ENCODE assay signal across 9 mouse cellular contexts in genomic region chr4:132513395-132514273, GRCm38 (mm10). TPM values are rescaled to one million over a fixed set of nuclear protein-coding genes. Genes with fewer than 3 reads are reported as not detected.
A peak's percentile ranks its signal among the peaks of the same experiment; 100 is the strongest.
DNase-seq lines count a peak whose midpoint lies in the region; ATAC-seq and TF ChIP-seq lines count a peak whose summit lies in the region.
"Had no signal": no experiment of that assay in that cellular context is flagged by ENCODE, and none has a peak within 500 bp of the region (broad histone marks: within the 10 kb centered on the region; RNA-seq: fewer than 3 reads in every experiment).

No protein-coding gene starts in this region.

- H3K27ac ChIP-seq in midbrain, embryonic 10.5 days (replicated peaks): no peak overlapping the region
- no peak overlapping the region for H3K27ac ChIP-seq in midbrain, embryonic 16.5 days (ENCODE audit: low read length)
- H3K27ac ChIP-seq in limb, embryonic 12.5 days: no peak overlapping the region
- H3K27ac ChIP-seq in stomach, embryonic 15.5 days: no peak overlapping the region
- H3K27ac ChIP-seq in midbrain, postnatal 0 days (ENCODE audit: low read depth, low read length): no peak overlapping the region
- H3K27ac ChIP-seq in intestine, embryonic 16.5 days (ENCODE audit: low read length): no peak overlapping the region

- H3K4me2 ChIP-seq in midbrain, embryonic 16.5 days (ENCODE audit: low read length): no peak overlapping the region
- peak overlapping the region; percentile 89 for H3K4me2 ChIP-seq in limb, embryonic 12.5 days
- H3K4me2 ChIP-seq in stomach, embryonic 15.5 days: peak overlapping the region; percentile 19; the same call in 1 of the 2 replicates
- H3K4me2 ChIP-seq in midbrain, postnatal 0 days (ENCODE audit: low read depth, low read length, poor library complexity, severe bottlenecking): no peak overlapping the region
- no peak overlapping the region for H3K4me2 ChIP-seq in intestine, embryonic 16.5 days (ENCODE audit: low read depth, low read length)

- 33% methylated on average over 14 of the region's 14 CpGs for WGBS in midbrain, embryonic 10.5 days
- 29% methylated on average over 14 of the region's 14 CpGs for WGBS in midbrain, embryonic 16.5 days
- WGBS in limb, embryonic 12.5 days: 28% methylated on average over 14 of the region's 14 CpGs
- 36% methylated on average over 14 of the region's 14 CpGs for WGBS in stomach, embryonic 15.5 days
- WGBS in midbrain, postnatal 0 days: 35% methylated on average over 14 of the region's 14 CpGs
- 44% methylated on average over 14 of the region's 14 CpGs for WGBS in intestine, embryonic 16.5 days

- TF ChIP-seq CTCF in midbrain, postnatal 0 days (IDR thresholded peaks at IDR 0.05): no peak

- H3K9me3 ChIP-seq in midbrain, embryonic 10.5 days (replicated peaks): no peaks in the 10 kb centered on the region
- H3K9me3 ChIP-seq in midbrain, embryonic 16.5 days (replicated peaks; ENCODE audit: control insufficient read depth, low read length, poor library complexity, severe bottlenecking): no peaks in the 10 kb centered on the region
- no peaks in the 10 kb centered on the region for H3K9me3 ChIP-seq in limb, embryonic 12.5 days
- H3K9me3 ChIP-seq in stomach, embryonic 15.5 days: no peaks in the 10 kb centered on the region
- no peaks in the 10 kb centered on the region for H3K9me3 ChIP-seq in midbrain, postnatal 0 days (ENCODE audit: low read length)
- no peaks in the 10 kb centered on the region for H3K9me3 ChIP-seq in intestine, embryonic 16.5 days (ENCODE audit: control insufficient read depth, low read length)

- peak; percentile 44 for DNase-seq in cerebellum, adult 11-12 months
- no peak for DNase-seq in midbrain, embryonic 10.5 days (ENCODE audit: low spot score)
- DNase-seq in midbrain, postnatal 0 days (ENCODE audit: low spot score): no peak
- DNase-seq: forebrain, postnatal 0 days had no signal

- H3K27me3 ChIP-seq in midbrain, embryonic 10.5 days (ENCODE audit: low read depth, poor library complexity, severe bottlenecking): peaks cover 16% of the 10 kb centered on the region
- H3K27me3 ChIP-seq in midbrain, embryonic 16.5 days (ENCODE audit: control insufficient read depth, insufficient read depth, low read depth, low read length): peaks cover 3% of the 10 kb centered on the region
- no peaks in the 10 kb centered on the region for H3K27me3 ChIP-seq in limb, embryonic 12.5 days
- H3K27me3 ChIP-seq in stomach, embryonic 15.5 days (replicated peaks): no peaks in the 10 kb centered on the region
- H3K27me3 ChIP-seq in midbrain, postnatal 0 days (ENCODE audit: insufficient read depth, low read length): no peaks in the 10 kb centered on the region
- H3K27me3 ChIP-seq in intestine, embryonic 16.5 days (replicated peaks; ENCODE audit: control insufficient read depth, insufficient read depth, low read length): no peaks in the 10 kb centered on the region

- no peak for ATAC-seq in cerebellum, adult (ENCODE audit: insufficient number of reproducible peaks, low FRiP score, low TSS enrichment)
- ATAC-seq in midbrain, embryonic 16.5 days: no peak
- ATAC-seq in limb, embryonic 12.5 days (ENCODE audit: insufficient number of reproducible peaks, insufficient read depth, low FRiP score, low TSS enrichment, low read depth): no peak
- ATAC-seq in stomach, embryonic 15.5 days (ENCODE audit: insufficient read depth, low FRiP score, low read depth): no peak
- ATAC-seq in midbrain, postnatal 0 days (ENCODE audit: low FRiP score): no peak
- ATAC-seq in intestine, embryonic 16.5 days: no peak
- ATAC-seq: forebrain, postnatal 0 days had no signal

- H3K4me1 ChIP-seq in midbrain, embryonic 10.5 days: peaks cover 37% of the 10 kb centered on the region
- peaks cover 8% of the 10 kb centered on the region; the same call in 1 of the 2 replicates for H3K4me1 ChIP-seq in midbrain, embryonic 16.5 days (ENCODE audit: control insufficient read depth, insufficient read depth, low read length)
- peaks cover 20% of the 10 kb centered on the region for H3K4me1 ChIP-seq in limb, embryonic 12.5 days (replicated peaks)
- peaks cover 4% of the 10 kb centered on the region; the same call in 1 of the 2 replicates for H3K4me1 ChIP-seq in stomach, embryonic 15.5 days
- H3K4me1 ChIP-seq in midbrain, postnatal 0 days (ENCODE audit: insufficient read depth, low read length): no peaks in the 10 kb centered on the region
- H3K4me1 ChIP-seq in intestine, embryonic 16.5 days (ENCODE audit: control insufficient read depth, insufficient read depth, low read length): peaks cover 11% of the 10 kb centered on the region

- no peak overlapping the region for H3K9ac ChIP-seq in midbrain, embryonic 16.5 days (ENCODE audit: low read depth, low read length)
- no peak overlapping the region for H3K9ac ChIP-seq in limb, embryonic 12.5 days (replicated peaks)
- no peak overlapping the region for H3K9ac ChIP-seq in stomach, embryonic 15.5 days
- no peak overlapping the region for H3K9ac ChIP-seq in midbrain, postnatal 0 days (replicated peaks; ENCODE audit: low read length, poor library complexity, severe bottlenecking)
- H3K9ac ChIP-seq in intestine, embryonic 16.5 days (ENCODE audit: low read depth, low read length): no peak overlapping the region
- H3K9ac ChIP-seq: forebrain, postnatal 0 days had no signal

- 0 out of 2 replicates have a peak overlapping the region, but pooled peaks have one; percentile 63 for H3K4me3 ChIP-seq in midbrain, embryonic 10.5 days
- no peak overlapping the region for H3K4me3 ChIP-seq in midbrain, embryonic 16.5 days (ENCODE audit: low read depth, low read length)
- no peak overlapping the region for H3K4me3 ChIP-seq in limb, embryonic 12.5 days (replicated peaks)
- no peak overlapping the region for H3K4me3 ChIP-seq in stomach, embryonic 15.5 days (replicated peaks)
- H3K4me3 ChIP-seq in midbrain, postnatal 0 days (ENCODE audit: low read depth, low read length): no peak overlapping the region
- H3K4me3 ChIP-seq in intestine, embryonic 16.5 days (ENCODE audit: low read length): no peak overlapping the region

- H3K36me3 ChIP-seq in midbrain, embryonic 10.5 days: no peaks in the 10 kb centered on the region
- H3K36me3 ChIP-seq in midbrain, embryonic 16.5 days (ENCODE audit: control insufficient read depth, insufficient read depth, low read length): no peaks in the 10 kb centered on the region
- no peaks in the 10 kb centered on the region for H3K36me3 ChIP-seq in limb, embryonic 12.5 days
- no peaks in the 10 kb centered on the region for H3K36me3 ChIP-seq in stomach, embryonic 15.5 days
- no peaks in the 10 kb centered on the region for H3K36me3 ChIP-seq in midbrain, postnatal 0 days (ENCODE audit: insufficient read depth, low read length)
- no peaks in the 10 kb centered on the region for H3K36me3 ChIP-seq in intestine, embryonic 16.5 days (ENCODE audit: control insufficient read depth, insufficient read depth, low read length)

RNA-seq across cellular contexts. Expression of gene Sesn2, which starts 3.3 kb away (rescaled TPM):
- 13.0 and 14.7 TPM in 2 replicates for polyA plus RNA-seq in midbrain, embryonic 10.5 days (2016; fragmentation: Nextera tagmentation; extraction: Ambion mirVana)
- 9.2 and 10.0 TPM in 2 replicates for polyA plus RNA-seq in midbrain, embryonic 16.5 days (2015; fragmentation: Nextera tagmentation; extraction: Ambion mirVana)
- polyA plus RNA-seq in limb, embryonic 12.5 days (2016; fragmentation: Nextera tagmentation; extraction: Ambion mirVana): 11.0 and 11.3 TPM in 2 replicates
- 14.2 TPM in 2 replicates for polyA plus RNA-seq in stomach, embryonic 15.5 days (2015; fragmentation: Nextera tagmentation; extraction: Ambion mirVana)
- 21.4 and 21.6 TPM in 2 replicates for total RNA-seq in midbrain, postnatal 0 days (2014; rRNA removed)
- polyA plus RNA-seq in midbrain, postnatal 0 days (2015; fragmentation: Nextera tagmentation; extraction: Ambion mirVana): 17.7 and 18.2 TPM in 2 replicates
- 11.6 and 12.4 TPM in 2 replicates for polyA plus RNA-seq in intestine, embryonic 16.5 days (2015; fragmentation: Nextera tagmentation; extraction: Ambion mirVana)

RNA-seq across cellular contexts. Expression of gene Atpif1, which starts 19.8 kb away (rescaled TPM):
- polyA plus RNA-seq in midbrain, embryonic 10.5 days (2016; fragmentation: Nextera tagmentation; extraction: Ambion mirVana): 965 and 979 TPM in 2 replicates
- 1,190 and 1,253 TPM in 2 replicates for polyA plus RNA-seq in midbrain, embryonic 16.5 days (2015; fragmentation: Nextera tagmentation; extraction: Ambion mirVana)
- 1,138 and 1,150 TPM in 2 replicates for polyA plus RNA-seq in limb, embryonic 12.5 days (2016; fragmentation: Nextera tagmentation; extraction: Ambion mirVana)
- 1,135 and 1,340 TPM in 2 replicates for polyA plus RNA-seq in stomach, embryonic 15.5 days (2015; fragmentation: Nextera tagmentation; extraction: Ambion mirVana)
- 800 and 923 TPM in 2 replicates for total RNA-seq in midbrain, postnatal 0 days (2014; rRNA removed)
- polyA plus RNA-seq in midbrain, postnatal 0 days (2015; fragmentation: Nextera tagmentation; extraction: Ambion mirVana): 1,645 and 1,681 TPM in 2 replicates
- 1,346 and 1,379 TPM in 2 replicates for polyA plus RNA-seq in intestine, embryonic 16.5 days (2015; fragmentation: Nextera tagmentation; extraction: Ambion mirVana)

RNA-seq across cellular contexts. Expression of gene Dnajc8, which starts 21.7 kb away (rescaled TPM):
- 203 and 216 TPM in 2 replicates for polyA plus RNA-seq in midbrain, embryonic 10.5 days (2016; fragmentation: Nextera tagmentation; extraction: Ambion mirVana)
- 138 and 153 TPM in 2 replicates for polyA plus RNA-seq in midbrain, embryonic 16.5 days (2015; fragmentation: Nextera tagmentation; extraction: Ambion mirVana)
- polyA plus RNA-seq in limb, embryonic 12.5 days (2016; fragmentation: Nextera tagmentation; extraction: Ambion mirVana): 190 and 191 TPM in 2 replicates
- 140 and 147 TPM in 2 replicates for polyA plus RNA-seq in stomach, embryonic 15.5 days (2015; fragmentation: Nextera tagmentation; extraction: Ambion mirVana)
- 89.1 and 101 TPM in 2 replicates for total RNA-seq in midbrain, postnatal 0 days (2014; rRNA removed)
- 168 and 169 TPM in 2 replicates for polyA plus RNA-seq in midbrain, postnatal 0 days (2015; fragmentation: Nextera tagmentation; extraction: Ambion mirVana)
- polyA plus RNA-seq in intestine, embryonic 16.5 days (2015; fragmentation: Nextera tagmentation; extraction: Ambion mirVana): 140 and 150 TPM in 2 replicates

RNA-seq across cellular contexts. Expression of gene Med18, which starts 49.9 kb away (rescaled TPM):
- 32.6 and 35.3 TPM in 2 replicates for polyA plus RNA-seq in midbrain, embryonic 10.5 days (2016; fragmentation: Nextera tagmentation; extraction: Ambion mirVana)
- 16.9 and 17.9 TPM in 2 replicates for polyA plus RNA-seq in midbrain, embryonic 16.5 days (2015; fragmentation: Nextera tagmentation; extraction: Ambion mirVana)
- 30.4 and 35.0 TPM in 2 replicates for polyA plus RNA-seq in limb, embryonic 12.5 days (2016; fragmentation: Nextera tagmentation; extraction: Ambion mirVana)
- polyA plus RNA-seq in stomach, embryonic 15.5 days (2015; fragmentation: Nextera tagmentation; extraction: Ambion mirVana): 22.0 and 23.4 TPM in 2 replicates
- 14.3 and 17.5 TPM in 2 replicates for total RNA-seq in midbrain, postnatal 0 days (2014; rRNA removed)
- 13.0 and 13.1 TPM in 2 replicates for polyA plus RNA-seq in midbrain, postnatal 0 days (2015; fragmentation: Nextera tagmentation; extraction: Ambion mirVana)
- polyA plus RNA-seq in intestine, embryonic 16.5 days (2015; fragmentation: Nextera tagmentation; extraction: Ambion mirVana): 15.2 and 18.4 TPM in 2 replicates

RNA-seq across cellular contexts. Expression of gene Ptafr, which starts 50.2 kb away (rescaled TPM):
- 0.41 and 0.56 TPM in 2 replicates for polyA plus RNA-seq in midbrain, embryonic 10.5 days (2016; fragmentation: Nextera tagmentation; extraction: Ambion mirVana)
- polyA plus RNA-seq in midbrain, embryonic 16.5 days (2015; fragmentation: Nextera tagmentation; extraction: Ambion mirVana): 0.36 and 0.54 TPM in 2 replicates
- 0.23 and 0.33 TPM in 2 replicates for polyA plus RNA-seq in limb, embryonic 12.5 days (2016; fragmentation: Nextera tagmentation; extraction: Ambion mirVana)
- polyA plus RNA-seq in stomach, embryonic 15.5 days (2015; fragmentation: Nextera tagmentation; extraction: Ambion mirVana): 1.5 and 1.7 TPM in 2 replicates
- total RNA-seq in midbrain, postnatal 0 days (2014; rRNA removed): 0.66 and 1.1 TPM in 2 replicates
- 0.26 and 0.56 TPM in 2 replicates for polyA plus RNA-seq in midbrain, postnatal 0 days (2015; fragmentation: Nextera tagmentation; extraction: Ambion mirVana)
- polyA plus RNA-seq in intestine, embryonic 16.5 days (2015; fragmentation: Nextera tagmentation; extraction: Ambion mirVana): 1.5 and 1.6 TPM in 2 replicates

Comparison
In these comparisons a context has a peak if more than half of its experiments do, and no peak if none do; other contexts are left out.
1. H3K4me2 ChIP-seq: peak in limb, embryonic 12.5 days (single experiment) and stomach, embryonic 15.5 days (single experiment); none in midbrain, embryonic 16.5 days (single experiment), midbrain, postnatal 0 days (single experiment) and intestine, embryonic 16.5 days (single experiment).